Mouse (Mus musculus): ENCODE results near the gene Crhr2. TPM values are rescaled to one million over a fixed set of nuclear protein-coding genes. Genes with fewer than 3 reads are reported as not detected.

The Crhr2 gene
- total and polyA plus RNA-seq, 3 experiments, result not detected

DNA sequence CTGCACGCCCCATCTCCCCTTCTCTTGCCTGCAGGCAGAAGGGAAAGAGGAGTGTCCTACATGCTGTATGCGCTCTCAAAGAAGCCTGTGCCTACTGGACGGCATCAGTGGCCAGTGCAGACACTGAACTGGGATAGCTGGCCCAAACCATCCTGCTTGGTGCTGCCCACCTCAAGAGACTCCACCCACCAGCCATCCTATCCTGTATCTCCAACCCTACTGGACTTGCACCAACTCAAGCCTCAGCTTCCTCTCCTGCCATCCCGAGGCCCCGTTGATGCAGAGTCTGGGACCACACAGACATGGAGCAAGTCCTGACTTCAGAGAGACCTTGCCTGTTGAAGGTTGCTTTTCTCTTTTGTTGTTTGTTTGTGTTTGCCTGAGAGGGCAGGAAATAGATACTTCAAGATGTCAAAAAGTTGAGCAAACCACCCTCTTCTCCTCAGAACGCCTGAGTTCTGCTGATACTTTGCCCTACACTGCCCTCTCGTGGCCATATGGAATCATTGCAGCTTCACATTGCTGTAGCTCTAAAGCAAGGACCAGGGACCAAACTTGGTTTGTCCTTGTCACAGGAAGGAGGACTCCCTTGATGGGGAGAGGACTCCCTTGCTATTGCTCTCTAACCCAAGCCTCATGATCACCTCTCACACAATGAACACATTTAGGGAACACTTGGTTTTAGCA, 34.1 kb upstream of the Crhr2 start (continued):
- TF ChIP-seq CHD1 (IDR thresholded peaks at IDR 0.05; ENCODE audit: low read depth, low read length), result no peak
- TF ChIP-seq JUND (conservative IDR thresholded peaks at IDR 0.05; ENCODE audit: low read depth, low read length), result 0 out of 2 replicates have a peak, but pooled peaks have one; percentile 27
- no peak for TF ChIP-seq GABPA (IDR thresholded peaks at IDR 0.05; ENCODE audit: insufficient replicate concordance, low read depth, low read length)
- no peak for TF ChIP-seq EP300 (IDR thresholded peaks at IDR 0.05; ENCODE audit: low read length)

DNA sequence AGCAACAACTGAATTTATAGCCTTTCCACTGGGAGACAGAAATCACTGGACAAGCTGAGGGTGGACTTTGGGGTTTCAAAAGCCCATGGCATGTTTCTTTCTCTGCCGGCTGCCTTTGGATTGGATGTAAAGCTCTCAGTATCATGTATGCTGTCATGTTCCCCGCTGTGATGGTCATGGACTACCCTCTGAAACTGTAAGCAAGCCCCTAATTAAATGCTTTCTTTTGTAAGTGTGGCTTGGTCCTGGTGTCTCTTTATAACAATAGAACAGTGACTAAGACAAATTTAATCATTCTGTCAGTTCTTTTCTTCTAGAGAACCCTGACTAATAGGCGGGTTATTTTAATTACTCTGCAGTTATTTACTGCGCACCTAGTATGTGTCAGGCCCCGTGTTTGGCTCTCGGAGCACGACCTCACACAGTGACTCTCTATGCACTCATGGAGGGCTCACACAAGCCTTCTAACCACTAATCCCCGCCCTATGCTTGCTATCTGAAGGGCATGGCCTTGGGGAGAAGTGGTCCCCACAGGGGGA, 30.3 kb upstream of the Crhr2 start:
- TF ChIP-seq CHD1 (IDR thresholded peaks at IDR 0.05; ENCODE audit: low read depth, low read length), result no peak
- TF ChIP-seq JUN (IDR thresholded peaks at IDR 0.05; ENCODE audit: insufficient read depth, low read depth, low read length), result no peak
- TF ChIP-seq KAT2A (IDR thresholded peaks at IDR 0.05; ENCODE audit: insufficient replicate concordance, low read length), result no peak
- no peak for TF ChIP-seq ZMIZ1 (IDR thresholded peaks at IDR 0.05; ENCODE audit: low read depth, low read length)
- no peak for TF ChIP-seq MAX (IDR thresholded peaks at IDR 0.05; ENCODE audit: low read length)
- TF ChIP-seq USF2 (conservative IDR thresholded peaks at IDR 0.05; ENCODE audit: low read depth, low read length), result no peak
- no peak for TF ChIP-seq NELFE (IDR thresholded peaks at IDR 0.05; ENCODE audit: low read depth, low read length)
- TF ChIP-seq MYC (IDR thresholded peaks at IDR 0.05; ENCODE audit: low read depth, low read length), result no peak
- no peak for TF ChIP-seq NRF1 (IDR thresholded peaks at IDR 0.05; ENCODE audit: low read depth, low read length)
- TF ChIP-seq ZNF384 (IDR thresholded peaks at IDR 0.05; ENCODE audit: low read depth, low read length), result no peak
- no peak for TF ChIP-seq HCFC1 (IDR thresholded peaks at IDR 0.05; ENCODE audit: low read depth, low read length)
- no peak for TF ChIP-seq IRF4 (IDR thresholded peaks at IDR 0.05; ENCODE audit: low read depth, low read length)
- no peak for TF ChIP-seq POLR2A (IDR thresholded peaks at IDR 0.05; ENCODE audit: low read depth, low read length)
- dilution Hi-C loops (cut with MboI; ENCODE audit: extremely low pct_ligation_motif_present, extremely low pct_unique_long_range_greater_than_20kb, low sequenced_read_pairs), result no loop called here
- H3K4me1 ChIP-seq (ENCODE audit: control insufficient read depth in 1 of 2, insufficient read depth in 2 of 2), result peaks cover 0 to 21% of the 10 kb centered on the region in 2 experiments; a peak in 2 of 4 replicates
- no peak overlapping the region for H3K4me3 ChIP-seq (replicated peaks in 1 of 3; ENCODE audit: low read depth in 2 of 3, low read length in 2 of 3, poor library complexity in 1 of 3)
- no peak overlapping the region for H3K4me2 ChIP-seq (ENCODE audit: insufficient read depth, low read depth, poor library complexity, severe bottlenecking)
- no peaks in the 10 kb centered on the region for H3K9me3 ChIP-seq (replicated peaks; ENCODE audit: low read length)
- no peaks in the 10 kb centered on the region for H3K79me2 ChIP-seq (replicated peaks; ENCODE audit: control insufficient read depth, extremely low read depth, insufficient read depth, poor library complexity, severe bottlenecking)
- H3K36me3 ChIP-seq (replicated peaks in 1 of 2; ENCODE audit: control insufficient read depth in 1 of 2, insufficient read depth in 1 of 2, low read length in 1 of 2), result no peaks in the 10 kb centered on the region
- H3K27ac ChIP-seq (ENCODE audit: insufficient read depth, low read depth), result no peak overlapping the region
- in situ Hi-C loops (cut with MboI; ENCODE audit: low pct_ligation_motif_present, low pct_unique_long_range_greater_than_20kb, low sequenced_read_pairs), result loop anchor here (10.0 kb wide), 3 partner anchors 238 to 458 kb away; no protein-coding TSS in a partner anchor
- H3K9ac ChIP-seq (ENCODE audit: insufficient read depth, low read depth), result no peak overlapping the region
- peaks cover 2% of the 10 kb centered on the region for H3K27me3 ChIP-seq (replicated peaks)
- DNase-seq (ENCODE audit: extremely low read depth), result no peak

DNA sequence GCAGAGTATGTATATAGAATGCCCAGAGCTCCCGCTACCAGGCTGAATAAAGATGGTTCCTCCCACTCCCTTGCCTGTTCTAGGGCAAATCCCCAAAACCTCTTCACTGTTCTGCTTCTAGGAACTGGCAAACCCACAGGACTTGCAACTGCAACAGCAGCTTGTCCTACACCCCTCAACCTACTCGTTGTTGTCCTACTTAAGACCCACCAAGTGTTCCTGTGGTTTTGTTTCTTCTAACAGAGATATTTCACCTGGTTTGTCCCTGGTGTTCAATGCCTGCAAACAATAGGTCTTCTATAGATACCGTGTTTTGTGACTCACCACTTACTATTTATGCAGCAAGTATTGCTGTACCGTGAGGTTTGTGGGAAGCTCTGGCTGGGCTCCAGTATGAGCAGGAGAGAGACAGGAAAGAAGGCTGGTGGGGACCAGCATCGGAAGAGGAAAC, 28.5 kb upstream of the Crhr2 start:
- H3K4me3 ChIP-seq (replicated peaks in 1 of 3; ENCODE audit: low read depth in 2 of 3, low read length in 2 of 3, poor library complexity in 1 of 3), result no peak overlapping the region
- H3K27ac ChIP-seq (ENCODE audit: insufficient read depth, low read depth), result no peak overlapping the region
- no peak for DNase-seq (ENCODE audit: extremely low read depth)
- peaks cover 0 to 5% of the 10 kb centered on the region in 2 experiments; a peak in 1 of 4 replicates for H3K4me1 ChIP-seq (ENCODE audit: control insufficient read depth in 1 of 2, insufficient read depth in 2 of 2)
- TF ChIP-seq KAT2A (IDR thresholded peaks at IDR 0.05; ENCODE audit: insufficient replicate concordance, low read length) (no peak), JUND (conservative IDR thresholded peaks at IDR 0.05; ENCODE audit: low read depth, low read length) (no peak), PAX5 (IDR thresholded peaks at IDR 0.05; ENCODE audit: low read length) (no peak)
- in situ Hi-C loops (cut with MboI; ENCODE audit: low pct_ligation_motif_present, low pct_unique_long_range_greater_than_20kb, low sequenced_read_pairs), result loop anchor here (10.0 kb wide), 3 partner anchors 237 to 457 kb away; no protein-coding TSS in a partner anchor
- no peaks in the 10 kb centered on the region for H3K9me3 ChIP-seq (replicated peaks; ENCODE audit: low read length)
- dilution Hi-C loops (cut with MboI; ENCODE audit: extremely low pct_ligation_motif_present, extremely low pct_unique_long_range_greater_than_20kb, low sequenced_read_pairs), result no loop called here
- H3K79me2 ChIP-seq (replicated peaks; ENCODE audit: control insufficient read depth, extremely low read depth, insufficient read depth, poor library complexity, severe bottlenecking), result no peaks in the 10 kb centered on the region
- H3K9ac ChIP-seq (ENCODE audit: insufficient read depth, low read depth), result no peak overlapping the region
- no peak overlapping the region for H3K4me2 ChIP-seq (ENCODE audit: insufficient read depth, low read depth, poor library complexity, severe bottlenecking)
- H3K36me3 ChIP-seq (replicated peaks in 1 of 2; ENCODE audit: control insufficient read depth in 1 of 2, insufficient read depth in 1 of 2, low read length in 1 of 2), result no peaks in the 10 kb centered on the region
- peaks cover 2% of the 10 kb centered on the region for H3K27me3 ChIP-seq (replicated peaks)

All from CH12.LX (cell line).